Mouse (Mus musculus) frontal cortex, postnatal 25 days (tissue): ENCODE measurements around the gene Nt5m.
"Not testable (repeated sequence)": the region's sequence is repeated elsewhere in the genome, so short reads cannot be mapped to it uniquely, and the experiment has no call there.

ENCODE experiments used
- DNase-seq, 2 experiments: peaks; one replicate each; pipeline ENCODE4 v3.0.0; 2022; ENCODE audit warnings: low spot score in 2 of 2

Nt5m gene

DNA sequence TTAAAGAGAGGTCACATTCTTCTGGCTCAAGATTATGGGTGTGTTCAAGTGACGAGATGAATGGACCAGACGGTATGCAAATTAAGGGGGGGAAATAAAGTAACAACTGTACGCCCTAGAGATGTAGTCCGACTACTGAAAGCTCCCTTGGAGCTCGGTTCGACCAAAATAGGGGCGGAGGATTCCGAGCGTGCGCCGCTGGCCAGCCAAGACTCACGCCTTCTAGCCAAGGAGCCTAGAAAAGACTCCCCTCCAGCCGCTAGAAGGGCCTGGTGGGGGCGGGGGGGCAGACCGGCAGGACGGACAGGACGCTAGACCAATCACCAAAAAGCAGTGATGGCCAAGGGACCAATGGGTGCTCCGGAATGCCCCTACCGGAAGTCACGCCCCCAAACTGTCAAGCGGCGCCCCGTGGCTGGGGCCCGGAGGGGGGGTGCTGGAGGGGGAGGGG, at the start of gene Nt5m:
Gene Nt5m (plus strand): TSS at position 440 of the 451 bp plus-strand sequence.
- peak in 1 of 2 experiments; percentile 91 for DNase-seq

DNA sequence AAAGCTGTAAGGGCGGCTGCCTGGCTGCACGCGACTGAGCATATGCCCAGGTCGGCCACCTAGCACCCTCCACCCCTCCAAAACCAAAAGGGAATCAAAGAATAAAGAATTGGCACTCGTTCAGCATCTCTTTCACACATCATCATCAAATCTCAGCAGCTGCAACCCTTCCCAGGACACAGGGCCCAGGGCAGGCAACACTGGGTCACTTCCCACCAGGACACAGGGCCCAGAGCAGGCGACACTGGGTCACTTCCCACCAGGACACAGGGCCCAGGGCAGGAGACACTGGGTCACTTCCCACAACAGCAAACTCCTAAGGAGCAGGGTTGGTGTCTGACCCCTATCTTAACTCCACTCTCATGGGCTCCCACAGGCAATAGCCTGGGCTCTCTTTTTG, 45.9 kb upstream of the Nt5m start:
- DNase-seq, result no peak

DNA sequence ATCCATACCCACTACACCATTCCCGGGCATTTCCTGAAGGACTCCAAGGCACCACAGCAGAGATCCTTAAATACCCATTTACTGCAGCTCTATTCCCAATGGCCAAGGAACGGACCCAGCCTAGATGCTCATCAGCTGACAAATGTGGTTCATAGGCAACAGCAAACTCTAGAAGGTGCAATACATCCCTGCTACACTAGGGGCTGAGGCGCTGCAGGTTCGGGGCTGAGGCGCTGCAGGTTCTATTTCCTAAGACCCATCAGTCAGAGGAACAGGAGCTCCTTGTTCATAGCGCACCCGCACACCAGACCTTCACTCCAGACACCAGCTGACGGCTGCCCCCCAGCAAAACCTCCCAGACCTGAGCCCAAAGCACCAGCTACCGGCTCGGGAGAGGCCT, 38.8 kb upstream of the Nt5m start:
- DNase-seq, result no peak

DNA sequence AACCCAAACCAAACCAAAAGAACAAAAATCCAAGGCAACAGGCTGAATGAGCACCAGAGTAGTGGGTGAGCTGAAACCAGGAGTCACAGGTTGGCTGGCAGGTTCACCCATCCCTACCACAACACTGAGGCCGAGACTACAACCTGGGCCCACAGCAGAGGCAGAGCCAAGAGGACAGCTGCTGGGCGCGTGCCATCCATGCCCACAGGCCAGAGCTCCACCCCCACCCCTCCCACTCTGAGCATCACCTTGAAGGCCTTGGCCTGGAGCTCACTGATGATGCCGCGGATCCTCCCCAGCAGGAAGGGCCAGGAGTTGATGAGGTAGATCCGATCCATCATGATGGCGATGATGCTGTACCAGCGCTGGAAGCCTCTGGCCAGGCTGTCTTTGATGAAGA, 37.4 kb upstream of the Nt5m start:
- no peak for DNase-seq

DNA sequence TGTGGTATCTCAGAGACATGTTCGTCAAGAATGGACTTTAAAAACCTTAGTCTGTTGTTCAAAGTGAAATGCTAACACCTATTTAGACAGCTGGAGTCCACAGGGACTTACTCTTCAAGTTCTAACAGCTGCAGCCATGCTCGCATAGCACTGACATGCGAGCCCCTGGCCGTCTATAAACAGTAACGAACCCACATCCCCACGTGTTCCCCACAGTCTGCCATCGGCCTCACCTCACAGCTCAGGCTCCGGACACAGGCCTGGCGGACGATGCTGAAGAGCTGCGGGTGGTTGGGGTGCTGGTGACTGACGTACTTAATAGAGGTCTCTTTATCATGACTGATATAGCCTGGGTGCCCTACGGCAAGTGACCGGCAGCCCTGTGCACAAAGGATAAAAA, 35.7 kb upstream of the Nt5m start:
- no peak for DNase-seq

DNA sequence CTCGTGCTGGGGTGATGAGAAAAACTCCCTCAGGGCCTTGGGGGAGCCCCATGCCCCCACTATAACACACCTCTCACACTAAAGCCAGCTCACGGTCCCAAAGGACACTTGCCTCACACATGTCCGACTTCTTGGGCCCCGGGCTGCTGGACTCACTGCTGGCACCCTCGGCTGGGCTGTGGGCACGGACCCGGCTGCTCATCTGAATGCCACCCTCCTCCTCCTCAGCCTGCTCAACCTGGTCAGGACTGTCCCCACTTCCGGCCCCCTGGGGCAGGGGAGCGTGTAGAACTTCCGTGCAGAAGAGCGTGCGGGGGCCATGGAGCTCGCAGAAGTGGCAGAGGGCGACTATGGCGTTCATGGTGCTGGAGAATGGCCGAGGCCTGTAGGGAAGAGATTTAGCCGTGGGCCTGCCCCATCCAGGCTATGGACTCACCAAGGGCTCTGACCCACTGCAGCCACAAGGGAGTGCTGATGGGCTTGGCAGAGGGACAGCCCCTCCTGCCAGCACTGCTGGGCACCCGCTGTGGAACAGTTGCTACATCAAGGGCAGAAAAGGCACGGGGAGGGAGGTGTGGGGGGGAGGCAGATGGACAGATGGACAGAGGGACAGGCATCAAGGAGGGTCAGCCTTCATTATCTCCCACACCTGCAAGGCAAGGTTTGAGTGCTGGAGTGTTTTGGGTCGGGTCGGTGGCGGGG, 34.7 kb upstream of the Nt5m start:
- no peak for DNase-seq

DNA sequence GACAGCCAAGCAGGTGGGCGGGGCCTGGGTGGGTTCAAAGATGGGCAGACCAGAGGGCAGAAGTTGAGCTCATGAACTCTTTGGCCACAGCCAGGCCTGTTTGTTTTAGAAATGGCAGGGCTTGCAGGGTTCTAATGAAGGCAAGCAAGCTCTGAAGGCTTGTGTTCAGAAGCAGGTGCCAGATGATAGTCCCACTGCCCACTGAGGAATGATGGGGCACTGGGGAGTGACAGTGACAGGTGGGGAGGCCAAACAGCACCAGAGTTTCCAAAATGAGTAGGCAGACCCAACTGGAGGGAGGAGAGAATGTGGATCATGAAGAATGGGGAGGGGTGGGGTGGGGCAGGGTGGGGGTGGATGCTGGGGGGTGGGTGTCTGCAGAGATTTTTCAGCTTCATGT, 34.0 kb upstream of the Nt5m start:
- no peak for DNase-seq

DNA sequence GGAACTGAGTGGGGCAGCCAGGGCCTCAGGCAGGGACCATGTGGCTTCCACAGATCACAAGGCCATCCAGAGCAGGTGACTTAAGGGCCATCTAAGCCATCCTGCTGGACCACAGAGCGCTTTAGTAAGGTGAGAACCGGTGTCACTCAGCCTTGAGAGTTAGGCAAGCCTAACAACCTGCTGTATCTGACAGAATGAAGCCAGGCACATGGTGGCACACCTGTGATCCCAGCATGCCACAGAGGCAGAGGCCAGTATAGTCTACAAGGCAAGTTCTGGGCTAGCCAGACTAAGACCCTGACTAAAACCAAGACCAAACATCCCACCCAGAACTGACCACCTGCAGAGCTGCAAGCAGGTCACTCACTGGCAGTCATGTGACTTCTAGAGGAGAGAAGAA, 33.6 kb upstream of the Nt5m start:
- DNase-seq, result no peak

DNA sequence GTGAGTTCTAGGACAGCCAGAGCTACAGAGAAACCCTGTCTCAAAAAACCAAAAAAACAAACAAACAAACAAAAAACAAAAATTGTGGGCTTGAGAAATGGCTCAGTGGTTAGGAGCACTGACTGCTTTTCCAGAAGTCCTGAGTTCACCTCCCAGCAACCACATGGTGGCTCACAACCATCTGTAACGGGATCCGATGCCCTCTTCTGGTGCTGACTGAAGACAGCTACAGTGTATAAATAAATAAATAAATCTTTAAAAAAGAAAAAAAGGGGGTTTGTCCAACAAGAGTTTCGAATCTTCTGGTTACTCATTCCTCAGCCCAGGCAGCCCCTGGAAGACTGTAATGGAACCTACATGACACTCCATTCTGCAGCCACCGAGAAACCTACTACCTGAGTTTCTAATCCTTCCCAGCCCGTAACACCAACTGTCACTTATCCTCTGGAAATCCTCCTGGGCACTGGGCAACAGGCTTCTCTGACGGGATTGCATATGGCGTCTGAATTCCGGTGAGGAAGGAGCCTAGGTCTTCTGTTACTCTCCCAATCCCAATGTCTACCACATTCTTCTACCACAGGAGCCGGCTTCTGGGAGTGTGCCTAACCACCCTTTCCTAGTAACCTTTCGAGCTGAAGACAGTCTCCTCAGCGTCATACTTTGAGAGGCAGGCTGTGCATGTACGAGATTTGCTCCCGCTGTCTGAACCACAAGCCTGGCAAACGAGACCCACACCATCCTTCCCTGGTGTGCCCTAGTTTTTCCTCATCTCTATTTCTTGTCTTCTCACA, 30.9 kb upstream of the Nt5m start:
- DNase-seq, result no peak

DNA sequence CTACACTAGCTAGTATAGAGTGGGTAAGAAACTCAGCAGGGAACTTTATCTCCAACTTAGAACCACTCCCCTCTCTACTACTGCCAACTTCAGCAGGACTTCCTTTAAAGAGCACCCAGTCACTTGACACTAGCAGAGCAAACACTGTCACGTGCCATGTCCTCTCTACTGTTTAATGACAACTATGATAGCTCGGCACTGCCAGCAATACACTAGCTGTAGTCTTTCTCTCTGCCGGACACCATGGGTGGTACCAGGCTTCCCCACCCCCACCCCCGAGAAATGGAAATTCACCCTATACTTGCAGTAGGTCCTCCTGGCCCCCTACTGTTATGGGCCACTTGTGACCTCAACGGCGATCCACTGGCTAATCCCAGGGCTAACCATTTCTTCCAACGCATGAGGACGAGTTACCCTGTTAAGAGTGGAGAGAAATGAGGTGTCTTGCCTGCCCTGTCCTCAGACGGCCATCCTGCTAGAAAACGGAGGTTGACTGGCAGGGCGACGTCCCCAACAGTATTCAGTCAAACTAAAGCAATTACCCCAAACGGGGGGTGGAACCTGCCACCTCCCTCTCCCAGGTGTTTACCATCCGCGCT, 30.1 kb upstream of the Nt5m start:
- DNase-seq, result no peak

DNA sequence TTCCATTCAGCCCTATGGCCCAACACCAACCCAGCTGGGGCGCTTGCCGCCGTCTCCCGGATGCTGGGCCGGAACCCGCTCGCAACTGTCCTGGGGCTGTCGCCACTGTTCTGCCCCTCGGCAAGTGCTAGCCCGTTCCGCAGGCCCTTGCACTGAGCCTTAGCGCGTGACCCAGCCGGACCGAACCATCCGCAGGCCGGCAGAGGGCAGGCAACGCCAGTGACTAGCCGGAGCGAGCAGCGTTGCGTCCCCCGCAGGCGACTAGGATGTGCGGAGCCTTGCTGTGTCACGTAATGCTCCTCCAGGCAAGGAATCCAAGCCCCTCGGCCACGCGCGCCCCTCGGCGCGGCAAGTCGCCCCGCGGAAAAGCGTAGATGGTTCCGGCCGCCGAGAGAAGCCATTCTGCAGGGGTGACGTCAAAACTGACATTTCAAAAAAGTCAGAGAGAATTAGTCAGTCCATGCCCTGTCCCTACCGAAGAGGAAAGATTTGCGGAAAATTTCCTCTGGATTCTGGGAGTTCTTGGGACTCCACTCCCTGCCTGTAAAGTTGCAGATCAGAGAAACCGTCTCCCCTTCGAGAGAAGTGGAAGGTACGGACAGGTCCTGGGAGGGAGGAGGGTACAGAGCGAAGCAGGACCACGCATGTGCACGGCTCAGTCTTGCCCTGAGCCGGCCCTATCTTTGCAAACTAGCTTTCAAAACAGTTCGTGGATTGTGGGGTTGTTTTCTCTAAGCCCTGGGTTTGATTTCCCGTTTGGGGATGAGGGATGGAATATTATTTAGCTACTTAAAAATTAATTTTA, 29.4 kb upstream of the Nt5m start, which contains the start of gene Flcn:
Gene Flcn (minus strand): TSS at position 347 of the 805 bp plus-strand sequence.
- DNase-seq, result peak; percentile 71 to 79

DNA sequence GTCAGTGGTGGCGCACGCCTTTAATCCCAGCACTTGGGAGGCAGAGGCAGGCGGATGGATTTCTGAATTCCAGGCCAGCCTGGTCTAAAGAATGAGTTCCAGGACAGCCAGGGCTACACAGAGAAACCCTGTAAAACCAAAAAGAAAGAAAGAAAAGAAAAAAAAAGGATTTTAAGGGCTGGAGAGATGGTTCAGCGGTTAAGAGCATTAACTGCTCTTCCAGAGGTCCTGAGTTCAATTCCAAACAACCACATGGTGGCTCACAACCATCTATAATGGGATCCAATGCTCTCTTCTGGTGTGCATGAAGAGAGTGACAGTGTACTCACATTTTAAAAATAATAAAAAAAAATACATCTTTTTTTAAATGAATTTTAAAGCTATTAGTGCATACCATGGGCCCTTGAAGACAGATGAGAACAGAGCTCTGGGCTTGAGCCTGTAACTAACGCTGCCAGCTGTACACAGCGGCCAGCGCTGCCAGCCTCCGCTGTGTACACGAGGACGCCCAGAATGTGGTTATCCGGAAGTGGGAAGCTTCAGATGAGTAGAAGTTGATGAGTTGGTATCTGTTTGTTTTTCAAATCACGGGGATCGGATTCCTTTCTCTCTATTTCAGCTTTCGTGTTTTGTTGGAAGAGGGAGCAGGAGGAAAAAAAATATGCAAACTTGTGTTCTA, 28.6 kb upstream of the Nt5m start:
- no peak for DNase-seq

DNA sequence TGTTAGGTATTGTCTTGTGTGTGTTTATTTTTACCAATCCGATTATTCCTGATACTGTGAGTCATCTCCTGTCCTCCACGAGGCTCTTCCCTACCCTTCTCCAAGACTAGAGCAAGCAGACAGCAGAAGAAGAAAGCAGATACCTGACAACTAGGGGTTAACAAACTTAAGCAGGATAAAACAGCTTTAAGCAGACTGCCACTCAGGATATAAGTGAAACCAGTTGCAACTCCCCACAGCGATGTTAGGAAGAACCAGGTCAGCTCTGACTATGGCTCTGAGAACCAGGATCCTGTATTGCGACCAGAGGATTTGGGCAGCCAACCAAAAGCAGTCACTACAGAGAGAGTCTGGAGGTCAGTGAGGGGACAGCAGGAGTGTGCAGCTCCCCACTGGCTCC, 28.0 kb upstream of the Nt5m start:
- no peak for DNase-seq

DNA sequence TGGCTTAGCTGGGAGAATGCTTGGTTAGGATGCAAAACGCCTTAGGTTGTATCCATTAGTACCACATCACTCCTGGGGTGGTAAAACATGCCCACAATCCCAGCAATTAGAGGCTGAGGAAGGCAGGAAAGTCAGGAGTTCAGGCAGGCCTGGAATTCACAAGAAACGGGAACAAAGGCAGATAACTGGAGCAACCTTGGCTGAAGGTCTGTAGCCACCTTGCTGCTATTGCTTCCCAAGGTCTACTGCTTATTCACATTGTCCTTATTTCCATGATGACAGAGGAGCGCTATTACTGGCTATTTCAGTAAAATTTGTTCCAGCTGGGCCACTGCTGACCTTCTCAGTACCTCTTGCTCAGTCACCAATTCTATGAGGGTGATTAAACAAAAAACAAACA, 26.0 kb upstream of the Nt5m start:
- DNase-seq, result no peak

DNA sequence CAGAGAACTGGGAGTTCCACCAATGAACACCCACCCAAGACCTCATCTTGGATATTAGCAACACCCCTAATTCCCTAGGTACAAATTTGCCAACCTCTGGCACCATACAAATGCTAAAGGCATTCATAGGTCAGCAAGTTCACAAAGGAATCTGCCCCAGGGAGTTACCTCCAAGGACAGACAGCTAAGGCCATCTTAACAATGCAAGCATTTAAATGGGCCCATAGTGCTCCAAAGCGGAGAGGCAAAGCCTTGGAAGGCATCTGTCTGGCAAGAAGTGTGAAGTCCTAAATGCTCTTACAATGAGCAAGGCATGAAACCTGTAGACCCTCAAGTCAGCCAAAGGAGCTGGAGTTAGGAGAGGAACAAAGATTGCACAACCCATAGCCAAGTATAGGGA, 24.9 kb upstream of the Nt5m start:
- no peak for DNase-seq

DNA sequence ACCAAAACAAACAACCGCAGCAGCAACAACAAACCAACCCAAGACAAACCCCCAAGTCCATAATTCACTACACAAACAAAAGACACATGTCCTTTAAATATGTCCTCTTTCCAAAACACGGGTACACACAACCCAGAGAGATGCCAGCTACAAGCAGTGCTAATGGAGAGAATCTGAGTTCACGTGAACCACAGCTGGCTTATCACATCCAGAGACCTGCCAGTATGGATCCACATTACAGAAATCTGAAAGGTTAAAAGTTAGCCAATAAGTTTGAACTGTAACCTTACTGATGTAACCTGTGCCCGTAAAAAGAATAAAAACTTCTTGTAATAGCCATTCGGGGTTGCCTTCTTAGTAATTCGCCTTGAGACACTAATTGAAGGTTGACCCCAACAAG, 24.3 kb upstream of the Nt5m start:
- no peak for DNase-seq

DNA sequence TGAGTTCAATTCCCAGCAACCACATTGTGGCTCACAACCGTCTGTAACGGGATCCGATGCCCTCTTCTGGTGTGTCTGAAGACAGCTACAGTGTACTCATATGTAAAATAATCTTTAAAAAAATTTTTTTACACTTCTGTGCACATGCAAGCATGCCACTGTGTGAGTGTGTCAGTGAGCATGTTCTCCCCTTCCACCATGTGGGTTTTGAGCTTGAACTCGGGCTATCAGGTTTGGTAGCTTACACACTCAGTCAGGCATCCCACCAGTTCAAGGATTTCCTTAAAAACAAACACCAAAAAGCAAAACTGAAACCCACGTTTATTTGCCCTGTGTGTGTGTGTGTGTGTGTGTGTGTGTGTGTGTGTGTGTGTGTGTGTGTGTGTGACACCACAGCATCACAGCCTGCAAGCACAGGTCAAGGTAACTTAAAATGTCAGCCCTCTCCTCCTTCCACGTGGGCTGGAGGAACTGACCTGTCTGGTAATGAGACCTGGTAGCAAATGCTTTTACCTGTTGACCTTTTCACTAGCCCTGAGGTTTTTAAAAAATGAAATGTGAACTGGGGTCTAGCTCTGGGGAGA, 23.7 kb upstream of the Nt5m start:
- DNase-seq, result no peak

DNA sequence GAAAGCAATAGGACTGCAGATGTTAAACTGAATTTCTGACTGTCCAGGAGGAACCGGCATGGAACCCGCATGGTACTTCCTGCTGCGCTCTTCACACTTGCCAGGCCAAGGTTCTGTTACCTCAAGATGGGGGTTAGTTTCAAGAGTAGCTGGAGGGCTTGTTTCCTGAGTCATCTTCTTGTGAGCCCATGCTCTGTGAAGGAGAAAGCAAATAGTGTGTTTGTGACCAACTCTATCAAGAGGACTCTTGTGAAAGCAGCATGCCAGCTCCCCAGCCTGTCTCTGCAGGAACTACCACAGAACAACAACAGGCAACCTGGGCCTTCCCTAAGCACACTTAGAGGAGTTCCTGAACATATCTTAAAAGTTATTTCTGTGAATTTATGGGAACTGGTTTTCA, 21.3 kb upstream of the Nt5m start:
- DNase-seq, result no peak

DNA sequence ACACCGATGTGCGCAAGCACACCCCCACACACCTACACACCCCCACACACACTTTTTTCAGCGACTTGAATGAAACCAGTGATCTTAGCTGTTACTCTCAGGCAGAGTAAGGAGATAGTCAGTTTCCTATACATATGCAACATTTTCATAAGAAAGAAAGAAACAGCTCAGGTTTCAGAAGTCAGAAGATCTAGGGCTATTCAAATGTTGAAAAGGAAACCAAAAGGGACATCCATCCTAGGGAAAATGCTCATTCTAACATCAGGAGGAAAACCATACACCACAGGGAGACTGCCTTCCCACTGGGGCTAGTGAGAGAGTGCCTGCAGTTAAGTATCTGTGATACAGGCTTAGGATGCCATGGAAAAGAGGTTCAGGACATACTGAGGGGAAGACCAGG, 17.6 kb upstream of the Nt5m start:
- DNase-seq, result no peak

DNA sequence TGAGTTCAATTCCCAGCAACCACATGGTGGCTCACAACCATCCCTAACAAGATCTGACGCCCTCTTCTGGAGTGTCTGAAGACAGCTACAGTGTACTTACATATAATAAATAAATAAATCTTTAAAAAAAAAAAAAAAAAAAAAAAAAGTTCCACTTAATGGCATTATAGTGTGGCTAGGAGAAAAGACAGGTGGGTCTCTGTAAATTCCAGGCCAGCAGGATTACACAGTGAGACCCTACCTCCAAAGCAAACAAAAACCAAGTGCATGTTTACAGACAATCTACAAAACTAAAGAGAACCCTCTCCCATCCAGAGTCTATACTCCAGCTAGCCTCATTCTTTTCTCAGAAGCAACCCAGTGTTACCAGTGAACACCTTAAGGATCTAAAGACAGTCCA, 1.5 kb upstream of the Nt5m start:
- DNase-seq, result not testable (repeated sequence)

DNA sequence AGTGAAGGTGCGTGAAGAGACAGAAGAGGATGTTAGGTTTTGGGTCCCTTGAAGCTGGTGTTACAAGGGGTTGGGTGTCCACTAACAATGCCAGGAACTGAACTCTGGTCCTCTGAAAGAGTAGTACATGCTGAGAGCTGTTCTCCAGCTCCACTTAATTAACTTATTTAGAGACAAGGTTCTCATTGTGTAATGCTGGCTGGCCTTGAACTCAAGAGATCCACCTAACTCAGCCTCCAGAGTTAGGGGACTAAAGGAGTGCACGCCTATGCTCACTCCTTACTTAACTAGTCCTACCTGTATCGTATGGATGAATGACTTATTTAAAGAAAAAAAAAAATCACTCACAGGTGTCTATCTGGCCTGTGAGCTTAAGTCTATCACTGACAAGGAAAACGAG, 821 bp upstream of the Nt5m start:
- no peak for DNase-seq
